Mouse (Mus musculus) urinary bladder, postnatal 10 days (tissue): ENCODE results near the gene Wfdc11.
"Not testable (repeated sequence)": the region's sequence is repeated elsewhere in the genome, so short reads cannot be mapped to it uniquely, and the experiment has no call there.

Experiments used
- DNase-seq: peaks from one replicate; pipeline ENCODE4 v3.0.0; 2022; ENCODE audit warnings: low spot score

The Wfdc11 gene

GRCm38 (mm10) chr2:164638696-164639095 lies 35.2 kb downstream of the Wfdc11 start, which contains the start of gene Wfdc16:
Gene Wfdc16, minus strand, starts transcription at chr2:164638796.
- DNase-seq = no peak

GRCm38 (mm10) chr2:164635266-164635665 lies 38.6 kb downstream of the Wfdc11 start:
- no peak for DNase-seq

- no peak for DNase-seq
Observed at GRCm38 (mm10) chr2:164621775-164622174, 52.1 kb downstream of the Wfdc11 start.

- DNase-seq = no peak
Observed at GRCm38 (mm10) chr2:164619050-164619449, 54.8 kb downstream of the Wfdc11 start.

- no peak for DNase-seq
Observed at GRCm38 (mm10) chr2:164615386-164615785, 58.5 kb downstream of the Wfdc11 start.

- DNase-seq = not testable (repeated sequence)
Observed at GRCm38 (mm10) chr2:164613471-164613870, 60.4 kb downstream of the Wfdc11 start, which contains the start of the genes Wfdc6b and Wfdc8. Gene Wfdc6b, plus strand, starts transcription at chr2:164613522. Gene Wfdc8, minus strand, starts transcription at chr2:164613626.
